Mouse (Mus musculus): ENCODE results near the gene Adgrl1.
"Not testable (repeated sequence)": the region's sequence is repeated elsewhere in the genome, so short reads cannot be mapped to it uniquely, and the experiment has no call there.

The Adgrl1 gene

GRCm38 (mm10) chr8:83955106-83955957 lies 55.4 kb downstream of the Adgrl1 start, which contains the start of the genes Gm10644 and Asf1b:
TSS of gene Gm10644 (minus strand) at chr8:83955205.
TSS of gene Asf1b (plus strand) at chr8:83955507.
- DNase-seq (ENCODE audit: low spot score), result peak; percentile 100

GRCm38 (mm10) chr8:83955958-83956218 lies 56.0 kb downstream of the Adgrl1 start:
- DNase-seq (ENCODE audit: low spot score), result no peak

GRCm38 (mm10) chr8:83956789-83957188 lies 56.9 kb downstream of the Adgrl1 start:
- peak; percentile 52 for DNase-seq (ENCODE audit: low spot score)

GRCm38 (mm10) chr8:83964015-83964765 lies 64.3 kb downstream of the Adgrl1 start:
- no peak for DNase-seq (ENCODE audit: low spot score)

- DNase-seq (ENCODE audit: low spot score), result no peak
Measured at GRCm38 (mm10) chr8:83967701-83968100, 67.8 kb downstream of the Adgrl1 start.

GRCm38 (mm10) chr8:83971121-83971520 lies 71.2 kb downstream of the Adgrl1 start:
- DNase-seq (ENCODE audit: low spot score), result no peak

- no peak for DNase-seq (ENCODE audit: low spot score)
Measured at GRCm38 (mm10) chr8:83971661-83972060, 71.8 kb downstream of the Adgrl1 start.

GRCm38 (mm10) chr8:83972150-83973120 lies 72.5 kb downstream of the Adgrl1 start, which contains the start of gene Prkaca:
TSS of gene Prkaca (plus strand) at chr8:83972993.
- DNase-seq (ENCODE audit: low spot score), result peak; percentile 98

GRCm38 (mm10) chr8:83973161-83974031 lies 73.5 kb downstream of the Adgrl1 start:
- peak; percentile 51 for DNase-seq (ENCODE audit: low spot score)

GRCm38 (mm10) chr8:83974521-83974920 lies 74.6 kb downstream of the Adgrl1 start:
- no peak for DNase-seq (ENCODE audit: low spot score)

- DNase-seq (ENCODE audit: low spot score), result no peak
Measured at GRCm38 (mm10) chr8:83976101-83976630, 76.3 kb downstream of the Adgrl1 start.

- no peak for DNase-seq (ENCODE audit: low spot score)
Measured at GRCm38 (mm10) chr8:83976779-83977350, 77.0 kb downstream of the Adgrl1 start.

- no peak for DNase-seq (ENCODE audit: low spot score)
Measured at GRCm38 (mm10) chr8:83977646-83978045, 77.7 kb downstream of the Adgrl1 start.

GRCm38 (mm10) chr8:83978200-83978599 lies 78.3 kb downstream of the Adgrl1 start:
- DNase-seq (ENCODE audit: low spot score), result no peak

GRCm38 (mm10) chr8:83980250-83980649 lies 80.3 kb downstream of the Adgrl1 start:
- DNase-seq (ENCODE audit: low spot score), result no peak

GRCm38 (mm10) chr8:83980845-83981244 lies 80.9 kb downstream of the Adgrl1 start:
- DNase-seq (ENCODE audit: low spot score), result no peak

GRCm38 (mm10) chr8:83981533-83981932 lies 81.6 kb downstream of the Adgrl1 start:
- DNase-seq (ENCODE audit: low spot score), result no peak

- DNase-seq (ENCODE audit: low spot score), result no peak
Measured at GRCm38 (mm10) chr8:83982449-83982848, 82.5 kb downstream of the Adgrl1 start.

- not testable (repeated sequence) for DNase-seq (ENCODE audit: low spot score)
Measured at GRCm38 (mm10) chr8:83983222-83983621, 83.3 kb downstream of the Adgrl1 start.

GRCm38 (mm10) chr8:83989243-83989642 lies 89.3 kb downstream of the Adgrl1 start:
- DNase-seq (ENCODE audit: low spot score), result no peak
